Mouse (Mus musculus) G1E (cell line): ENCODE results near the gene Olfr735. TPM values are rescaled to one million over a fixed set of nuclear protein-coding genes. Genes with fewer than 3 reads are reported as not detected.
A peak's percentile ranks its signal among the peaks of the same experiment; 100 is the strongest.

Experiments used
- ATAC-seq: 2 replicates; pipeline ENCODE4 v1.8.0; 2016; ENCODE audit warnings: mild to moderate bottlenecking; ENCODE audit not compliant: insufficient number of reproducible peaks, poor library complexity, low FRiP score, severe bottlenecking; ENCODE audit errors: extremely low read depth
- DNase-seq: peaks from one replicate; pipeline ENCODE4 v3.0.0; 2012; ENCODE audit warnings: low spot score
- H3K27me3 ChIP-seq: 2 replicates; pipeline ENCODE4 v1.6.1; 2012; ENCODE audit warnings: mild to moderate bottlenecking, low read length, inconsistent platforms; ENCODE audit not compliant: insufficient read depth
- H3K36me3 ChIP-seq: replicated peaks from 2 replicates; pipeline ENCODE3; 2012; ENCODE audit warnings: mild to moderate bottlenecking, inconsistent platforms
- H3K4me1 ChIP-seq: 2 replicates; pipeline ENCODE4 v1.6.1; 2012; ENCODE audit warnings: low read depth, low read length, inconsistent platforms, mixed read lengths; ENCODE audit not compliant: insufficient read depth
- H3K4me3 ChIP-seq: 2 replicates; pipeline ENCODE4 v1.5.1; 2012; ENCODE audit warnings: low read depth, mild to moderate bottlenecking, inconsistent platforms, low read length, moderate library complexity, mixed read lengths
- H3K9me3 ChIP-seq: replicated peaks from 2 replicates; pipeline ENCODE4 v1.6.1; 2012; ENCODE audit warnings: inconsistent platforms
- CTCF ChIP-seq: IDR thresholded peaks from 2 replicates; pipeline ENCODE4 v1.5.1; 2012; ENCODE audit warnings: low read depth, low read length, inconsistent platforms, mixed read lengths
- GATA1 ChIP-seq: IDR thresholded peaks from 2 replicates; pipeline ENCODE4 v1.6.1; 2012; ENCODE audit warnings: borderline replicate concordance, low read length, inconsistent platforms, mixed read lengths
- GATA2 ChIP-seq: IDR thresholded peaks from 2 replicates; pipeline ENCODE4 v1.6.1; 2012; ENCODE audit warnings: low read depth, low read length, inconsistent platforms, borderline replicate concordance
- POLR2AphosphoS5 ChIP-seq: IDR thresholded peaks from 2 replicates; pipeline ENCODE4 v1.6.1; 2012; ENCODE audit warnings: low read depth, low read length, inconsistent platforms; ENCODE audit not compliant: insufficient replicate concordance
- TAL1 ChIP-seq: conservative IDR thresholded peaks from 2 replicates; pipeline ENCODE4 v1.6.1; 2012; ENCODE audit warnings: low read depth, low read length, inconsistent platforms, mixed read lengths
- polyA plus RNA-seq: library from polyadenylated mRNA; stranded (reverse); fragments of >175 nt; gene quantifications from 2 replicates; pipeline ENCODE4 v1.2.3, GENCODE M21; 2012
- total RNA-seq, 2 experiments: library from RNA; stranded (forward) in 1 of 2; stranded (reverse) in 1 of 2; fragments of 200-1000 nt in 1 of 2; fragments of >200 nt in 1 of 2; fragmentation: Nextera tagmentation in 1 of 2; gene quantifications; 2 replicates each; pipeline ENCODE4 v1.2.3; 2014 to 2017

The Olfr735 gene
- total RNA-seq (2014; fragmentation: Nextera tagmentation): not detected in 2 replicates
- 0.44 TPM in 1 of 2 replicates, not detected in the other for total RNA-seq (2017)
- polyA plus RNA-seq: not detected in 2 replicates

DNA sequence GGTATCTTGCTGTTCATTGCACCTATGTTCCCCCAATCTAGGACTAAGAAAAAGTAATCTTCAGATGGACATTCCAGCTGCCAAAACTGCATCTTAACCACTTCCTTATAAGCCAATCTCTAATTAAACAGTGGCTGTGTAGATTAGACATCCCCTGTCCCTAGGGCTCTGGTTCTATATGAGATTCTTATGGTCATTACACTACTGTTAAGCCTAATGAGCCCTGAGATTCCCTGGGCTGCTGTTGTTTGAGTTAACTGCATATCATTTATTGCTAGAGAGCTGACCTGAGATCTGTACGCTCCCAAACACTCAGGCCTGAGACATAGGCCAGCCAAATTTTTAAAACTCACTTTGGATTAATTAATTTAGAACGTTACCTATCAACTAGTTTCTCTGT is at the start of gene Olfr735:
Olfr735 (minus strand) TSS at position 77 of the 400 bp plus-strand sequence.
- H3K36me3 ChIP-seq: no peaks in the 10 kb centered on the region
- H3K4me3 ChIP-seq: no peak within 1 kb of the TSS
- no peaks in the 10 kb centered on the region for H3K4me1 ChIP-seq
- H3K9me3 ChIP-seq: no peaks in the 10 kb centered on the region
- H3K27me3 ChIP-seq: no peaks in the 10 kb centered on the region
- ATAC-seq (no peak), DNase-seq (no peak)
- no peak for TF ChIP-seq TAL1

DNA sequence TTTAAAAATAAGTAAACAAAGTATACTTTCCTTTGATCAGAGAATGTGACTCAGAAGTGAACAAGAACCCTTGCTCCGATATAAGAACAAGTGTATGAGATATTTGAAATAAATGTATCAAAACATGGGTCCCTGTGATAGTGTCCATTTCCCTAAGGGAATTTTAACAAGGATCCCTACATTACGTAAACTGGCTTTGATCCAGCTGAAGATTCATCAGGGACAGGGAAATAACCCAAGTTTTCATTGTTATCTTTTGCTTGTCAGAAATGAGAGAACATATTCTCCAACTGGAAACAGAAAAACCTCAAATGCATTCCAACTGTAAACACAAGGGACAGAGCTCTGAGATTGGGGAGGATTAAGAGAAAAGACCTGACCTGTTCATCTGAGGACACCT is 32.2 kb upstream of the Olfr735 start, which contains the start of gene Olfr736:
Olfr736 (plus strand) TSS at position 301 of the 400 bp plus-strand sequence.
- no peaks in the 10 kb centered on the region for H3K27me3 ChIP-seq
- DNase-seq (no peak), ATAC-seq (no peak)
- no peaks in the 10 kb centered on the region for H3K36me3 ChIP-seq
- no peak within 1 kb of the TSS for H3K4me3 ChIP-seq
- no peaks in the 10 kb centered on the region for H3K4me1 ChIP-seq
- no peak for TF ChIP-seq GATA2
- TF ChIP-seq POLR2AphosphoS5: no peak
- no peak for TF ChIP-seq GATA1
- no peak for TF ChIP-seq CTCF
- no peak for TF ChIP-seq TAL1
- no peaks in the 10 kb centered on the region for H3K9me3 ChIP-seq

DNA sequence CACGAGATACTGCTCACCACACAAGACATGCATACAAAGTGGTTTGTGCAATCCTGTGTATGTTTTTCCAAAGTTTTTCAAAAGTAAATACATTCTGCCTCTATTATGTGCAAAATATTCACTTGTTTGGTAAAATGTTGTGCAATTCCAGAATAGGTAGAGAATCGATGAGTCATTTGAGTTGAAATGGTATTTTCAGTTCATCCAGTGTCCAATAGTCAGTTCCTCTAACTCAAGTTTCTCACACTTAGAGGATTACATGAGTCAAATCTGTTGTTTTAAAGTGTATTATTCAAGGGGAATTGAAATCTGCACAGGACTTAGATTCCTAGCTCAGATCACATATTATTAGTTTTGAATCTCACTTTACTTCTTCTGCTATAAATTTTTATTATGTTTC is 14.9 kb upstream of the Olfr735 start:
- no peak for TF ChIP-seq POLR2AphosphoS5
- no peak for TF ChIP-seq GATA2
- TF ChIP-seq TAL1: no peak
- TF ChIP-seq CTCF: no peak
- no peak for TF ChIP-seq GATA1
- no peak overlapping the region for H3K4me3 ChIP-seq
- no peaks in the 10 kb centered on the region for H3K36me3 ChIP-seq
- no peaks in the 10 kb centered on the region for H3K4me1 ChIP-seq
- ATAC-seq (no peak), DNase-seq (no peak)
- no peaks in the 10 kb centered on the region for H3K27me3 ChIP-seq
- no peaks in the 10 kb centered on the region for H3K9me3 ChIP-seq

DNA sequence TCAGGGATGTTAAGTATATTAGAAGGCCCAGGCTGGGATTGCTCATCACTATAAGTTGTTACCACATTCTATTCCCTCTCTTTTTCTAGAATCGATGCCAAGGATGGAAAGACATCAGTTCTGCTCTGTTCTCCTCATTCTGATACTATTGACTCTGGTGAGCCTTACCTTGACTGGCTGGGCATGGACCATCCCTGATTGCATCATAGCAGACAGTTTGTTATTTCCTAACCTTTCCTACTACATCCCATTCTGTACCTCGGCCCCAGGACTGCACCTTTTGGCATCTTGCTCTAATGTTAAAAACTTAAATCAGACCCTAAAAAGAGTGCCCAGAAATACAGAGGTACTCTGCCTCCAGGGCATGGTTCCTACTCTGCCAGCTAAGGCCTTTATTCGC is 11.8 kb upstream of the Olfr735 start:
- H3K27me3 ChIP-seq: no peaks in the 10 kb centered on the region
- TF ChIP-seq GATA1 (no peak), TAL1 (no peak), GATA2 (no peak), POLR2AphosphoS5 (no peak), CTCF (no peak)

DNA sequence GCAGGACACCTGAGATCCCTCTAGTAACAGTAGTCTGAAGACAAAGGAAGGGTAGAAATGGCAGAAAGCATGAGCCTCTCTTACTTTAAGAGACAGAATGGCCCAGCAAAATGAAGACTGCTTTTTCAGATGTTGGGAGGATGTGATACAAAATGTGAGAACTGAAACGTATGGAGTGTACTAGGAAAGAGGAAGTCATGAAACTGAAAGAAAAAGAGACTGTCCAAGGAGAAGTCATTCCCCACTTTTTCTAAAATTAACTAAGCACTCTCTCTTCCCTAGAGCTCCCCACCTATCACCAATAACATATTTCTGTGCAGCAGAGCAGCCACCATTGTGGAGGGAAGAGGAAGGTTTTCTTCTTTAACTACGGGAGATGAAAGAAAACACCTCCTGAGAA is 8.9 kb upstream of the Olfr735 start, which contains the start of gene Tlr11:
Tlr11 (plus strand) TSS at position 322 of the 400 bp plus-strand sequence.
- no peak within 1 kb of the TSS for H3K4me3 ChIP-seq
- TF ChIP-seq CTCF: no peak
- TF ChIP-seq GATA2: no peak
- no peak for TF ChIP-seq TAL1
- no peak for TF ChIP-seq POLR2AphosphoS5
- TF ChIP-seq GATA1: no peak
- H3K4me1 ChIP-seq: no peaks in the 10 kb centered on the region
- H3K9me3 ChIP-seq: no peaks in the 10 kb centered on the region
- ATAC-seq (no peak), DNase-seq (no peak)
- no peaks in the 10 kb centered on the region for H3K27me3 ChIP-seq
- no peaks in the 10 kb centered on the region for H3K36me3 ChIP-seq

More for the DNA sequence above, 11.8 kb upstream of the Olfr735 start:
- DNase-seq: no peak
- no peaks in the 10 kb centered on the region for H3K4me1 ChIP-seq
- H3K4me3 ChIP-seq: no peak overlapping the region
- H3K9me3 ChIP-seq: no peaks in the 10 kb centered on the region
- no peak for ATAC-seq
- no peaks in the 10 kb centered on the region for H3K36me3 ChIP-seq

DNA sequence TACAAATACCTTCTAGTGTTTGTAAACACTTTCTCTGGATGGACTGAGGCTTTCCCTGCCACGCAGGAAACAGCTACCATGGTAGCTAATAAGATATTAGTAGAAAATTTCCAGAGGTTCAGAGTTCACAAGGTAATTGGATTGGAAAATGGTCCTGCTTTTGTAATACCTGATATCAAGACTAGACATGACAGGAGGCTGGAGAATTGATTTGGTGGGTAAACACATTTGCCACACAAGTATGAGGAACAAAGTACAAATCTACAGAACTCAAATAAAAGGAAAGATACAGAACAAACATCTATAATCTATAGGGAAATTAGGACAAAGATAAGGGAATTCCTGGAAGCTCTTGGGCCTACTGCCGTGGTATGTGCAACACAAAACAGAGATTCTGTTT is 8.1 kb upstream of the Olfr735 start:
- Histone ChIP-seq H3K36me3 (no peaks in the 10 kb centered on the region), H3K9me3 (no peaks in the 10 kb centered on the region), H3K4me3 (no peak overlapping the region), H3K4me1 (no peaks in the 10 kb centered on the region), H3K27me3 (no peaks in the 10 kb centered on the region)
- ATAC-seq (no peak), DNase-seq (no peak)
- TF ChIP-seq CTCF: no peak
- no peak for TF ChIP-seq GATA2
- no peak for TF ChIP-seq TAL1
- no peak for TF ChIP-seq POLR2AphosphoS5

DNA sequence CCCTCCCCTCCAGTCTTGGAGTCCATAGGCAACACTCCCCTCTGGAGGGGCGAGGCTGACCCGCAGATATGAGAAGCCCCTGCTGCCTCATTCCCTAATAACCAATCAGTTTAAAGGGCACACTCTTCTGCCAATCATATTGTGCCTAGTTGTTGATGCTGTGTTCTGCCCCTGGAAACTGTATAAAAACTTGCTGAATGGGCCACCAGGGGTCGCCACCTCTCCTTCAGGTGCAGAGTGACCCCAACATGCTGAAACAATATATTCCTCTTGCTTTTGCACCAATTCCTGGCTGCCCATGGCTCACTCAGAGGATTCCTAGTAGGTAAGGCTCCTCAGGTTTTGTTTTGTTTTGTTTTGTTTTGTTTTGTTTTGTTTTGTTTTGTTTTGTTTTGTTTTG is 3.8 kb upstream of the Olfr735 start:
- no peak for ATAC-seq
- Histone ChIP-seq H3K9me3 (no peaks in the 10 kb centered on the region), H3K4me1 (no peaks in the 10 kb centered on the region), H3K36me3 (no peaks in the 10 kb centered on the region), H3K27me3 (no peaks in the 10 kb centered on the region), H3K4me3 (no peak overlapping the region)
- DNase-seq: no peak
- TF ChIP-seq CTCF (peak; percentile 30; the same call in 1 of the 2 replicates), GATA1 (no peak)
